Mouse (Mus musculus) small intestine, adult 2 months (tissue): ENCODE measurements around the gene Scd1. TPM values are rescaled to one million over a fixed set of nuclear protein-coding genes. Genes with fewer than 3 reads are reported as not detected.
A peak's percentile ranks its signal among the peaks of the same experiment; 100 is the strongest.
"Not testable (repeated sequence)": the region's sequence is repeated elsewhere in the genome, so short reads cannot be mapped to it uniquely, and the experiment has no call there.

Experiments
- H3K27ac ChIP-seq: fragments of 200-500 bp; 2 replicates; pipeline ENCODE4 v1.5.1; 2012; ENCODE audit warnings: low read depth, low read length, control low read depth, inconsistent platforms; ENCODE audit not compliant: insufficient read depth
- H3K27me3 ChIP-seq: fragments of 200-500 bp; 2 replicates; pipeline ENCODE4 v1.6.1; 2012; ENCODE audit warnings: mild to moderate bottlenecking, moderate library complexity, low read length, inconsistent platforms; ENCODE audit not compliant: control insufficient read depth, insufficient read depth
- H3K36me3 ChIP-seq: fragments of 200-500 bp; 2 replicates; pipeline ENCODE4 v1.6.1; 2012; ENCODE audit warnings: mild to moderate bottlenecking, low read length, control low read depth, inconsistent platforms; ENCODE audit not compliant: control insufficient read depth, insufficient read depth
- H3K4me1 ChIP-seq: fragments of 200-500 bp; 2 replicates; pipeline ENCODE4 v1.6.1; 2012; ENCODE audit warnings: low read length, inconsistent platforms, mixed read lengths; ENCODE audit not compliant: control insufficient read depth, insufficient read depth, insufficient read length
- H3K4me3 ChIP-seq: fragments of 200-500 bp; 2 replicates; pipeline ENCODE4 v1.5.1; 2012; ENCODE audit warnings: low read depth, mild to moderate bottlenecking, control low read depth, inconsistent platforms, low read length, moderate library complexity
- CTCF ChIP-seq: fragments of 200-500 bp; IDR thresholded peaks from 2 replicates; pipeline ENCODE4 v1.5.1; 2012; ENCODE audit warnings: low read depth, mild to moderate bottlenecking, control low read depth, inconsistent platforms, low read length, moderate library complexity, mixed read lengths; ENCODE audit not compliant: insufficient replicate concordance, insufficient read length; ENCODE audit errors: extremely low read depth
- POLR2A ChIP-seq: fragments of 200-500 bp; IDR thresholded peaks from 2 replicates; pipeline ENCODE4 v1.6.1; 2012; ENCODE audit warnings: low read depth, mild to moderate bottlenecking, control low read depth, inconsistent platforms, low read length, moderate library complexity
- WGBS: fragments of 180-500 bp; shearing (Covaris S2); methylation state at CpG from one replicate; pipeline ENCODE4 v1.1.7; 2018; 5-methylcytosine and 5-hydroxymethylcytosine counted together
- polyA plus RNA-seq: library from polyadenylated mRNA; depleted of rRNA; stranded (reverse); fragments of >200 nt; gene quantifications from 2 replicates; pipeline ENCODE4 v1.2.3, GENCODE M21; 2012

Scd1 gene
- polyA plus RNA-seq, 1 experiment: 9.6 TPM

DNA sequence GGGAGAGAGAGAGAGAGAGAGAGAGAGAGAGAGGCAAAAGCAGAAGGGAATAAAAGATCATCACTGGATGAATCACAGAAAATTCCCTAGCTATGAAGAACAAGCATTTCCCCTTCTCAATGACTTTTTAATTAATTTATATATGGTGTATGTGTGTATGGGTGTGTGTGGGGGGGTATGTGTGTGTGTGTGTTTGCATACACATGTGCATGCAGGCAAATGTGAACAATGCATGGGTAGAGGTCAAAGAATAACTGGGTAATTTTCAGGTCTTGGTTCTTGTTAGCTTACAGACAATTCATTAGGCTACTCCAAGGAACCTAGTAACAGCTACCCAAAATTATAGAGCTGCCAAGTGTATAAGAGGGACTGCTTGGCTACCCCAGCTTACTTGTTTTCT lies 28.6 kb downstream of the Scd1 start:
- H3K4me1 ChIP-seq: no peaks in the 10 kb centered on the region
- H3K4me3 ChIP-seq: no peak overlapping the region
- H3K27me3 ChIP-seq: no peaks in the 10 kb centered on the region; the same call in 1 of the 2 replicates
- H3K27ac ChIP-seq: no peak overlapping the region
- H3K36me3 ChIP-seq: no peaks in the 10 kb centered on the region
- no peak for TF ChIP-seq POLR2A
- TF ChIP-seq CTCF: no peak

- H3K4me1 ChIP-seq: no peaks in the 10 kb centered on the region
- WGBS: 28% methylated on average over 5 of the region's 5 CpGs
- no peak for TF ChIP-seq CTCF
- TF ChIP-seq POLR2A: no peak
- no peaks in the 10 kb centered on the region for H3K36me3 ChIP-seq
- H3K27me3 ChIP-seq: no peaks in the 10 kb centered on the region; the same call in 1 of the 2 replicates
- no peak overlapping the region for H3K4me3 ChIP-seq
- no peak overlapping the region for H3K27ac ChIP-seq
Measured at GRCm38 (mm10) chr19:44377629-44378375, 29.9 kb downstream of the Scd1 start.

DNA sequence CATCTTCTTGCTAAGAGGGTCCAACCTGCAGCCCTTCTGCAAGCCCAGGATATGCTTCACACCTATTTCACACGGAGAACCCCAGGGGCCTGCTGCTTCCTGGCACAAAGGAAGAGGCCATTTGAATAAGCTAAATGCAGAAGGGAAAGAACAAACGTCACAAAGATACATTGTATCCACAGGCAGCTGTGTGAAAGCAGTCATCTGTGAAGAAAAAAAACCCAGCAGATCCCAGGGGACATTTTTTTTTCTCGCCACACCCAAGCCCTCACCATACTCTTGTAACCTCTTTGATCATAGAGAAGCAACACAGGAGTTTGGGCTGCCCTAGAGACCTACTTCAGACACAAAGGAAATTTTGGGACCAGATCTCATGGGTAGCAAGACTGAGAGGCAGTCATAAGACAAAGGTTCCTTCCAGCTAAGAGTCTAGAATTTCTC lies 31.1 kb downstream of the Scd1 start:
- H3K27me3 ChIP-seq: no peaks in the 10 kb centered on the region; the same call in 1 of the 2 replicates
- no peaks in the 10 kb centered on the region for H3K36me3 ChIP-seq
- H3K27ac ChIP-seq: no peak overlapping the region
- H3K4me3 ChIP-seq: no peak overlapping the region
- TF ChIP-seq POLR2A (no peak), CTCF (no peak)
- WGBS: 31% methylated on average over 3 of the region's 3 CpGs
- no peaks in the 10 kb centered on the region for H3K4me1 ChIP-seq

DNA sequence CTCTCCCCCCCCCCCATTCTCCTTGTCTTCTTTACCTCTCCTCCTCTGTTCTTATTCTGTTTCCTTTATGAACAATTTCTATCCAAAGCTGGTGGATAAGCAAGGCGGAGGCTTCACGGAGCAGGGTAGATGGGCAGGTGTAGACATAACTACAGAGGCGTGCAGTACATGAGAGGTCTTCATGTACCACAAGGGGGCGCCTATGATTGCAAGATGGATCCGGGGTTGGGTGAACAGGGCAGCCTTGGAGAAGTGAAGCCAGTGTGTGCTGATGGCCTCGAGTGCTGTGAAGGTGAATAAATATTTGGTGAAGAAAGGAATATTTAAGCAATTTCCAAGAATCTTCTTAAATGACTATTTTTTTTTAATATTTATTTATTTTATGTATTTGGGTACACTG lies 34.7 kb downstream of the Scd1 start:
- Histone ChIP-seq H3K4me1 (no peaks in the 10 kb centered on the region), H3K36me3 (no peaks in the 10 kb centered on the region), H3K27ac (no peak overlapping the region), H3K27me3 (no peaks in the 10 kb centered on the region; the same call in 1 of the 2 replicates), H3K4me3 (no peak overlapping the region)
- no peak for TF ChIP-seq POLR2A
- peak; percentile 82; the same call in 1 of the 2 replicates for TF ChIP-seq CTCF
- 12% methylated on average over 6 of the region's 6 CpGs for WGBS

DNA sequence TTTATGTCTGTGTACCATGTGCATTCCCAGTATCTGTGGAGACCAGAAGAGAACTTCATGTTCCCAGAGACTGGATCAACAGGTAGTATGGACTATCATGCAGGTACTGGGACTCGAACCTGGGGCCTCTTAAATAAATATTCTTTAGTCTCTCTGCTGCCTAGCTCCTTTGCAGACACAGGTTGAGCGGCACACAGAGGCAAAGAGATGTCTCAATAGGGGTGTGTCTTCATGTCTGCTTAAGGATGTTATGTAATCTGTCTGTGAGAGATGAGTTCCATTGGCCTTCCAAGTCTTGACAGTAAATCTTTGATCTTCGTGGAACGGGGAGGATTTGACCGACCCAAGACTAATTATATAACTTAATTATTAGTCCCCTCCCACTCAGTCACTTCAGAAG lies 37.4 kb downstream of the Scd1 start:
- no peak overlapping the region for H3K4me3 ChIP-seq
- H3K27me3 ChIP-seq: no peaks in the 10 kb centered on the region; the same call in 1 of the 2 replicates
- 57% methylated on average over 5 of the region's 5 CpGs for WGBS
- no peak overlapping the region for H3K27ac ChIP-seq
- TF ChIP-seq POLR2A: no peak
- H3K4me1 ChIP-seq: no peaks in the 10 kb centered on the region
- no peaks in the 10 kb centered on the region for H3K36me3 ChIP-seq

DNA sequence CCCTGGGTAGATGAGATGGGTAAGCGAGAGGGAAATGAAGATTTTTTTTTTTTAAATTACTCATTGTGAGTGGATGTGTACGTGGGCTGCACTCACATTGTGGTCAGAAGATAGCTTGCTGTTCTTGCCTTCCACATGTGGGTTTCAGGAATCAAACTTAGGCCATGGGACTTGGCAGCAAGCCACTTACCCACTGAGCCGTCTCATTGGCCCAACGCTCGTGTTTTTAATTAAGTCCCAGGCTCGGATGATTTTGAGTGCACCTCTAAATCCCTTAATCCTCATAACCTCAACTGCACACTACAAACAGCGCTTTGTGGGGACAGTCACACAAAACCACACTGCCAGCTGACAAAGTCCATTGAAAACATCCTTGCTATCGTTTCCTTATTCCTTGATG lies 38.3 kb downstream of the Scd1 start:
- Histone ChIP-seq H3K27ac (no peak overlapping the region), H3K36me3 (no peaks in the 10 kb centered on the region), H3K4me1 (no peaks in the 10 kb centered on the region), H3K4me3 (no peak overlapping the region), H3K27me3 (no peaks in the 10 kb centered on the region; the same call in 1 of the 2 replicates)
- TF ChIP-seq POLR2A (no peak), CTCF (no peak)
- 62% methylated on average over 8 of the region's 8 CpGs for WGBS

- not testable (repeated sequence) for H3K4me1 ChIP-seq, H3K27me3 ChIP-seq, H3K36me3 ChIP-seq, H3K27ac ChIP-seq, H3K4me3 ChIP-seq
- 57% methylated on average over 10 of the region's 10 CpGs for WGBS
Measured at GRCm38 (mm10) chr19:44367076-44367475, 40.6 kb downstream of the Scd1 start.
